Comparison of ENCODE assay signal across 21 mouse cellular contexts in the genomic region with DNA sequence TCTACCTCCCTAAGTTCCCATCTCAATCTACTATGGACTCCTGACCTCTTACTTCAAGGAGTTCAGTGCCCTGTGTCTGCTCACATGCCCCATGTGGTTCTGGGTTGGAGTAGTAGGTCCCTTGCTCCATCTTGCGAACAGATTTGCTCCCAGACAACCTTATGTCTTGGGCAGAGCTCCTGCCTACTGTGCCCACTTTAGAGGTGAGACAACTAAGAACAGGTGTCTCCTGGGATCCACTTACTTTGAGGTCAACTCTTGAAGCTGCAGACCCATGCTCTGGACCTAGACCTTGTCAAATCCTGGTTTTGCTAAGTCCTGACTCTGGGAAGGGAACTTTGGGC. TPM values are rescaled to one million over a fixed set of nuclear protein-coding genes. Genes with fewer than 3 reads are reported as not detected.
"Had no signal": no experiment of that assay in that cellular context is flagged by ENCODE, and none has a peak within 500 bp of the region (broad histone marks: within the 10 kb centered on the region; RNA-seq: fewer than 3 reads in every experiment).

No protein-coding gene starts in this region.

- H3K4me2 ChIP-seq: liver, embryonic 13.5 days; midbrain, embryonic 11.5 days; midbrain, embryonic 15.5 days; neural tube, embryonic 12.5 days; neural tube, embryonic 15.5 days had no signal

- ATAC-seq: midbrain, embryonic 15.5 days had no signal

- DNase-seq: kidney, postnatal 10 days; kidney, postnatal 36 days; layer of hippocampus, postnatal 36 days; liver, embryonic 13.5 days; lung, adult 2 months; lung, postnatal 14 days; lung, postnatal 4 days; right cerebral cortex, adult 18-20 months; right cerebral cortex, postnatal 14 days; right cerebral cortex, postnatal 4 days; thymus, adult 2 months; thymus, postnatal 14 days; thymus, postnatal 4 days had no signal

- H3K27me3 ChIP-seq: liver, embryonic 13.5 days; midbrain, embryonic 15.5 days; neural tube, embryonic 12.5 days; neural tube, embryonic 15.5 days had no signal

- H3K36me3 ChIP-seq: liver, embryonic 13.5 days; midbrain, embryonic 15.5 days; neural tube, embryonic 12.5 days; neural tube, embryonic 15.5 days had no signal

- H3K9ac ChIP-seq: liver, embryonic 13.5 days; midbrain, embryonic 15.5 days; neural tube, embryonic 12.5 days; neural tube, embryonic 15.5 days had no signal

- H3K4me3 ChIP-seq: left cerebral cortex, adult 2 months; liver, embryonic 13.5 days; midbrain, embryonic 15.5 days; neural tube, embryonic 12.5 days; neural tube, embryonic 15.5 days had no signal

- H3K27ac ChIP-seq: left cerebral cortex, adult 2 months; liver, embryonic 13.5 days; midbrain, embryonic 15.5 days; neural tube, embryonic 12.5 days; neural tube, embryonic 15.5 days; stomach, postnatal 0 days had no signal

- H3K9me3 ChIP-seq: liver, embryonic 13.5 days; midbrain, embryonic 15.5 days; neural tube, embryonic 12.5 days; neural tube, embryonic 15.5 days had no signal

RNA-seq across cellular contexts. Expression of a gene that starts 19.2 kb away (rescaled TPM):
- total RNA-seq: megakaryocyte progenitor cell, adult 5-6 weeks; megakaryocyte-erythroid progenitor cell, adult 5-6 weeks had no signal

RNA-seq across cellular contexts. Expression of a gene that starts 36.9 kb away (rescaled TPM):
- total RNA-seq: megakaryocyte progenitor cell, adult 5-6 weeks; megakaryocyte-erythroid progenitor cell, adult 5-6 weeks had no signal
